Mouse (Mus musculus) lung, postnatal 0 days (tissue): ENCODE data around the gene BC028528.
A peak's percentile ranks its signal among the peaks of the same experiment; 100 is the strongest.

Source experiments
- CTCF ChIP-seq: IDR thresholded peaks from 2 replicates; pipeline ENCODE4 v1.5.1; 2016; ENCODE audit warnings: antibody characterized with exemption, mild to moderate bottlenecking
- EP300 ChIP-seq: IDR thresholded peaks from 2 replicates; pipeline ENCODE4 v1.6.1; 2016; ENCODE audit warnings: antibody characterized with exemption, mild to moderate bottlenecking, control low read depth

GRCm38 (mm10) chr3:95938835-95939234, 47.0 kb upstream of the BC028528 start:
- peak; percentile 63 for TF ChIP-seq CTCF
- no peak for TF ChIP-seq EP300
